Mouse (Mus musculus): ENCODE data around the gene Sult2a1.
"Not testable (repeated sequence)": the region's sequence is repeated elsewhere in the genome, so short reads cannot be mapped to it uniquely, and the experiment has no call there.

DNA sequence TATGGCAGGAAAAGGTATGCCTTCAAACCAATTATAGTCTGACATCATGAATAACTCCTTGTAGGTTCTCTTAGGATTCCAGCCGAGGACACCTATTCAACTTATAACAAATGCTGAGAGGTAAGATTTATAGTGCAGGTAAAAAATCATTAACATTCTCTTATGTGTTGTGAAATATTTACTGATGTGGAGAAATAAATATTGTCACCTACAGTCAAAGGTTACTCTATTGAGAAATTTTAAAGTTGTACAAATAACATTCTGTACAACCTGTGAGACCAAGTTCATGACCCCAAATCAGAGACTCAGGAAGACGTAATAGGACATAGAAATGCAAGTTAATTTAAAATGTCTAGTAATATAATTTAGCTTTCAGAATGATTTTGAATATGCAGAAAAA is at the start of gene Sult2a1:
- not testable (repeated sequence) for TF ChIP-seq CTCF (IDR thresholded peaks at IDR 0.05; ENCODE audit: borderline replicate concordance, extremely low read depth, insufficient read depth, insufficient read length); POLR2A (IDR thresholded peaks at IDR 0.05; ENCODE audit: borderline replicate concordance, extremely low read depth, insufficient read depth, insufficient read length, poor library complexity, severe bottlenecking)
